Mouse (Mus musculus) heart, postnatal 36 days (tissue): ENCODE measurements around the gene Rhbdl1. TPM values are rescaled to one million over a fixed set of nuclear protein-coding genes. Genes with fewer than 3 reads are reported as not detected.
"Not testable (repeated sequence)": the region's sequence is repeated elsewhere in the genome, so short reads cannot be mapped to it uniquely, and the experiment has no call there.

Experiments
- DNase-seq, 2 experiments: peaks; one replicate each; pipeline ENCODE4 v3.0.0; 2021 to 2022
- intact Hi-C: fragments of 180-260 bp; cut with DNase I; formaldehyde crosslinking; loops from one replicate; pipeline ENCODE4 v1.15.1; 2025
- total RNA-seq, 2 experiments: library from RNA; stranded (reverse); gene quantifications; 2 replicates each; pipeline ENCODE4 v1.2.3; 2021

The Rhbdl1 gene
- total RNA-seq, 2 experiments from 2014 or later = 1.4 to 1.9 TPM

- no peak for DNase-seq
- intact Hi-C loops = no loop called here
Observed at GRCm38 (mm10) chr17:25873405-25874147, 36.5 kb upstream of the Rhbdl1 start.

GRCm38 (mm10) chr17:25872676-25873075 lies 35.6 kb upstream of the Rhbdl1 start:
- no peak for DNase-seq
- intact Hi-C loops = no loop called here

- DNase-seq, intact Hi-C loops: not testable (repeated sequence)
Observed at GRCm38 (mm10) chr17:25871566-25871965, 34.5 kb upstream of the Rhbdl1 start.

- DNase-seq = no peak
- intact Hi-C loops = loop anchor here (2.0 kb wide), 1 partner anchor 25 kb away; the partner anchor contains the start of gene Rhot2
Observed at GRCm38 (mm10) chr17:25869954-25870353, 32.9 kb upstream of the Rhbdl1 start.

- intact Hi-C loops = loop anchor here (2.0 kb wide), 1 partner anchor 25 kb away; the partner anchor contains the start of gene Rhot2
- DNase-seq = no peak
Observed at GRCm38 (mm10) chr17:25869498-25869897, 32.4 kb upstream of the Rhbdl1 start.

- peak; percentile 83 to 86 for DNase-seq
- intact Hi-C loops = loop anchor here (2.0 kb wide), 1 partner anchor 24 kb away; the partner anchor contains the start of gene Rhot2
Observed at GRCm38 (mm10) chr17:25868601-25869191, 31.6 kb upstream of the Rhbdl1 start, which contains the start of gene Mcrip2. Gene Mcrip2, minus strand, starts transcription at chr17:25868764.

GRCm38 (mm10) chr17:25867836-25868600 lies 30.9 kb upstream of the Rhbdl1 start:
- intact Hi-C loops = loop anchor here (2.0 kb wide), 1 partner anchor 23 kb away; the partner anchor contains the start of gene Rhot2
- DNase-seq = peak; percentile 68 to 69

GRCm38 (mm10) chr17:25867509-25867835 lies 30.4 kb upstream of the Rhbdl1 start:
- no peak for DNase-seq
- intact Hi-C loops = no loop called here

- intact Hi-C loops = no loop called here
- no peak for DNase-seq
Observed at GRCm38 (mm10) chr17:25866172-25866571, 29.1 kb upstream of the Rhbdl1 start.

- intact Hi-C loops = no loop called here
- no peak for DNase-seq
Observed at GRCm38 (mm10) chr17:25865288-25865687, 28.2 kb upstream of the Rhbdl1 start.

- no peak for DNase-seq
Observed at GRCm38 (mm10) chr17:25864311-25864710, 27.2 kb upstream of the Rhbdl1 start.

GRCm38 (mm10) chr17:25863681-25864080 lies 26.6 kb upstream of the Rhbdl1 start:
- no peak for DNase-seq
- intact Hi-C loops = no loop called here

More at GRCm38 (mm10) chr17:25864311-25864710, 27.2 kb upstream of the Rhbdl1 start:
- intact Hi-C loops = no loop called here

- intact Hi-C loops = no loop called here
- no peak for DNase-seq
Observed at GRCm38 (mm10) chr17:25861704-25862612, 24.9 kb upstream of the Rhbdl1 start.

- peak; percentile 89 for DNase-seq
- intact Hi-C loops = no loop called here
Observed at GRCm38 (mm10) chr17:25860832-25861703, 24.0 kb upstream of the Rhbdl1 start, which contains the start of gene Wdr90. Gene Wdr90, minus strand, starts transcription at chr17:25861501.

- DNase-seq = no peak
- intact Hi-C loops = no loop called here
Observed at GRCm38 (mm10) chr17:25860229-25860628, 23.1 kb upstream of the Rhbdl1 start.

GRCm38 (mm10) chr17:25844396-25844901 lies 7.4 kb upstream of the Rhbdl1 start, which contains the start of gene Rhot2:
Gene Rhot2, minus strand, starts transcription at chr17:25844851.
- intact Hi-C loops = loop anchor here (2.0 kb wide), 1 partner anchor 24 kb away; the partner anchor contains the start of gene Mcrip2
- peak; percentile 93 to 95 for DNase-seq

GRCm38 (mm10) chr17:25843636-25844395 lies 6.7 kb upstream of the Rhbdl1 start:
- no peak for DNase-seq
- intact Hi-C loops = loop anchor here (2.0 kb wide), 1 partner anchor 25 kb away; the partner anchor contains the start of gene Mcrip2

GRCm38 (mm10) chr17:25843122-25843521 lies 6.0 kb upstream of the Rhbdl1 start:
- intact Hi-C loops = no loop called here
- DNase-seq = no peak
